Mouse (Mus musculus): ENCODE data around the gene Cdk9. TPM values are rescaled to one million over a fixed set of nuclear protein-coding genes. Genes with fewer than 3 reads are reported as not detected.

Gene Cdk9
- polyA plus RNA-seq, 1 experiment from 2014 or later, result 88.0 TPM

DNA sequence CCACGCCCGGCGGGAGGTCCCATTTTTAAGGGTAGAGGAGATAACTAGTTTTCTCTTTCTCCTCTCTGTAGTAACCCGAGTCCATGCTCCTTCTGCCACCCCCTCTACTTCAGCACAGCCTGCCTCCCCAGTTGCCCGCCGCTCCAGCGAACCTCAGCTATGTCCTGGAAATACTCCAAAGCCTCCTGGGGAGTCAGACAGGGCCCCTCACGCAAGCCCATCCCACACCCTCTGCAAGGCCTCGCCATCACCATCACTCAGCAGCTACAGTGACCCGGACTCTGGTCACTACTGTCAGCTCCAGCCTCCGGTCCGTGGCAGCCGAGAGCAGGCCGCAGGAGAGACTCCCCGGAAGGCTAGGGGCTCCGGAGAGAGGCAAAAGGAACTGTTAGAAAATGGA lies 36.2 kb upstream of the Cdk9 start:
- Histone ChIP-seq H3K36me3 (peaks cover 59% of the 10 kb centered on the region), H3K27me3 (no peaks in the 10 kb centered on the region), H3K4me1 (peaks cover 16% of the 10 kb centered on the region), H3K9ac (replicated peaks) (no peak overlapping the region), H3K4me3 (no peak overlapping the region), H3K9me3 (no peaks in the 10 kb centered on the region), H3K27ac (replicated peaks) (no peak overlapping the region), H3K4me2 (replicated peaks) (no peak overlapping the region)
- no peak for ATAC-seq (replicated peaks)
- WGBS, result 92% methylated on average over 16 of the region's 16 CpGs

DNA sequence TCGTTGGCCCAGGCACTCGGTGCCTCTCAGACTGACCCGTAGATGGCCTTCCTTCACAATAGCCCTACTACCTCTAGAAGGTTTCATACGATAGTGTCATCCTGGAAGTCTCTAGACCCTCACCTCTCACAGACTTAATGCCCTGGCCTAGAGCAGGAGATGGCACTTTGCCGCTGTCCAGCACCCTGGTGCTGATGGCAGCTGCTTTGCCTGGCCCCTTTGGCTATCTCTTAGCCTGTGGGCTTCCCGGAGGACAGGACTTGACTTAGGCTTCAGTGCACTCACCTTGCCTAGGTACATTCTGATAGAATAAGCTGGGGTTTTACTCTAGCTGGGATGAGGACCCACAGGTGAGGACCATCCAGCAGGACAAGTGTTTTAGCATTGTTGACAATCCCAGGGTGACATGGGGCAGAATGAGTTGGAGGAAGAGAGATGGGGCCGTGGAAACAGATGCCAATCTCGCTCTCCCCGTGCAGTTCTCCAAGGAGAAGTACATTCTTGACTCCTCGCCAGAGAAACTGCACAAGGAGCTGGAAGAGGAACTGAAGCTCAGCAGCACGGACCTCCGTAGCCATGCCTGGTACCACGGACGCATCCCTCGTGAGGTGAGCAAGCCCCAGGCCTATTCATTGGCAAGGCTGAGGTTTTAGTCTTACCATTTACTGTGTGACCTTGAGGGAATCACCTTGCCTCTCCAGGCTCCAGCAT lies 31.6 kb upstream of the Cdk9 start:
- H3K27ac ChIP-seq (replicated peaks), result no peak overlapping the region
- H3K9ac ChIP-seq (replicated peaks), result no peak overlapping the region
- no peak overlapping the region for H3K4me3 ChIP-seq
- no peak overlapping the region for H3K4me2 ChIP-seq (replicated peaks)
- WGBS, result 77% methylated on average over 15 of the region's 15 CpGs
- peaks cover 38% of the 10 kb centered on the region for H3K4me1 ChIP-seq
- H3K36me3 ChIP-seq, result peaks cover 39% of the 10 kb centered on the region
- no peaks in the 10 kb centered on the region for H3K9me3 ChIP-seq
- H3K27me3 ChIP-seq, result no peaks in the 10 kb centered on the region
- ATAC-seq (replicated peaks), result no peak

DNA sequence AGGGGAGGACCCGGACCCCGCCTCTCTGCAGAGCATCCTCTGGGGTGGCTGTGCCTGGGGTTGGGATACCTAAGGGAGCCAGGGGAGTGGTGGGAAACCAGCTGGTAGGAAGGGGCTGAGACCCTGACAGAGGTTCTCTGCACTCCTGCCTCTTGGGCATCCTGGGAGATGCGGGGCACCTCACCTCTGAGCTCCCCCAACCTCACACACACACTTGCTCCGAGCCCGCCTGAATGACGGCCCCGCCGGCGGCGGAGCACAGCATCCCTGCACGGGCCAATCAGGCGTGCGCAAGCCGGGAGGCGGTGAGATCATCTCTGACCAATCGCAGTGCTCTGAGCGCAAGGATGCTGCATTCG lies 29.3 kb upstream of the Cdk9 start:
- peak overlapping the region; percentile 89 for H3K27ac ChIP-seq (replicated peaks)
- under 1% methylated on average over 18 of the region's 18 CpGs for WGBS
- peaks cover 24% of the 10 kb centered on the region for H3K36me3 ChIP-seq
- H3K9ac ChIP-seq (replicated peaks), result peak overlapping the region; percentile 92
- peaks cover 38% of the 10 kb centered on the region for H3K4me1 ChIP-seq
- H3K9me3 ChIP-seq, result no peaks in the 10 kb centered on the region
- ATAC-seq (replicated peaks), result peak; percentile 93
- H3K4me2 ChIP-seq (replicated peaks), result peak overlapping the region; percentile 97
- no peaks in the 10 kb centered on the region for H3K27me3 ChIP-seq
- H3K4me3 ChIP-seq, result peak overlapping the region; percentile 93

DNA sequence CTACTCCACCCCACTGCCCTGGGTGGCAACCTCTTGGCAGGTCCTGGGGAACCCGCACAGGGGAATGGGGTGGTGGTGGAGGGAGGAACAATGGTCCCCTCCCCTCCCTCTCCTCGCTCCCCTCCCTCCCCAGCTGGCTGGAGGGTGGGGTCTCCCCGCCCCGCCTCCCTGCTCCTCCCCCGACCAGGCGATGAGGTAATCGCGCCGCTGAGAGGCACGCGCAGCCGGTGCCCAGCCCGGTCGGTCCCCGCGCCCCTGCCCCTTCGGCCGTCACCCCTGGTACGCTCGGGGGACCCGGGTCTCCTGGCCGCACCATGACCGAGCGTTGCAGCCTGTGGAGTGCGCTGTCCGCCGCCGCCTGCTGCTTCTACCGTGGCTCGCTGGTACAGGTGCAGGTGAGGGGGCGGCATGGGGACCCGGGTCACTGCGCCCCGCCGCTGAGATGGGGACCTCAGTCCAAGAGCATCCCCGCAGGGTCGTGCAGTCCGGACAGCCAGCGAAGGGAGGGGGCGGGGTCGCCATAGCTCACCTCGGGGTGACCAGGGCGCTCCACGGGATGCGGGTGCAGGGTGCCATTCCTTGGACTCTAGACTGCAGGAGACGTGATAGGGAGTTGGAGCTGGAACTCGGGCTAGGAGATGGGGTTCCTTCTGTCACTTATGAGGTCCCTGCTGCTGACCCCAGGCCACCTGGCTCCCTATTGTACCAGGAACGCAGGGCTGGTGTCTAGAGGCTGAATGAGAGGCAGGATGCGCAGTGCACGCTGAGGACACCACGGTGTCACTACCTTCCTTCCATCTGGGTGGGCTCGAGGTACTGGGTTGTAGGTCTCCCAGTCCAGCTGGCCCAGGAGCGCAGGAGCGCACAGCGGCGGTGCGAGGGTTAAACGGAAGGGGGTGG lies 28.6 kb upstream of the Cdk9 start:
- H3K9ac ChIP-seq (replicated peaks), result peak overlapping the region; percentile 92
- H3K4me3 ChIP-seq, result peak overlapping the region; percentile 93
- H3K27ac ChIP-seq (replicated peaks), result peak overlapping the region; percentile 89
- H3K36me3 ChIP-seq, result peaks cover 17% of the 10 kb centered on the region
- H3K9me3 ChIP-seq, result no peaks in the 10 kb centered on the region
- H3K4me1 ChIP-seq, result peaks cover 38% of the 10 kb centered on the region
- no peaks in the 10 kb centered on the region for H3K27me3 ChIP-seq
- H3K4me2 ChIP-seq (replicated peaks), result peak overlapping the region; percentile 97
- WGBS, result 3% methylated on average over 49 of the region's 58 CpGs
- ATAC-seq (replicated peaks), result peak; percentile 57

DNA sequence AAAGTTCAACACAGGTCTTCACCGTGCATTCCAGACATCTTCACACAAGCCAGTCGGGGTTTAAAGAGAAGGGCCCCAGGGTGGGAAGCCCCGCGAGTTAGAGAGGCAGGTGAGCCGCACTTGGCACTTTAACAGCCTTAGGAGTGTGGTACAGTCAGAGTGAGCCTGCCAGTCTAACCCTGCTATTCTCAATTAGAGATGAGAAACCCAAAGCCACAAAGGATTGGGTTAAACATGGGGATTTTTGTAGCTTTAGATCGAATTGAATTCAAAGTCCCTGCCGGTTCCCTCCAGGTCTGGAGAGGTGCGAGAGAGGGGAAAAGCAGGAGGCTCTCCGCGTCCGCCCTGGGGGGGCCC lies 28.0 kb upstream of the Cdk9 start, which contains the start of gene 6330409D20Rik:
Gene 6330409D20Rik (minus strand): TSS at position 101 of the 357 bp plus-strand sequence.
- Histone ChIP-seq H3K4me3 (peak within 1 kb of the TSS; percentile 93), H3K4me2 (replicated peaks) (peak within 1 kb of the TSS; percentile 97), H3K27me3 (no peaks in the 10 kb centered on the region), H3K27ac (replicated peaks) (peak within 1 kb of the TSS; percentile 89), H3K9me3 (no peaks in the 10 kb centered on the region), H3K36me3 (peaks cover 11% of the 10 kb centered on the region), H3K9ac (replicated peaks) (peak within 1 kb of the TSS; percentile 92), H3K4me1 (peaks cover 38% of the 10 kb centered on the region)
- 2% methylated on average over 11 of the region's 11 CpGs for WGBS
- peak; percentile 14; the same call in 1 of the 2 replicates for ATAC-seq (replicated peaks)

DNA sequence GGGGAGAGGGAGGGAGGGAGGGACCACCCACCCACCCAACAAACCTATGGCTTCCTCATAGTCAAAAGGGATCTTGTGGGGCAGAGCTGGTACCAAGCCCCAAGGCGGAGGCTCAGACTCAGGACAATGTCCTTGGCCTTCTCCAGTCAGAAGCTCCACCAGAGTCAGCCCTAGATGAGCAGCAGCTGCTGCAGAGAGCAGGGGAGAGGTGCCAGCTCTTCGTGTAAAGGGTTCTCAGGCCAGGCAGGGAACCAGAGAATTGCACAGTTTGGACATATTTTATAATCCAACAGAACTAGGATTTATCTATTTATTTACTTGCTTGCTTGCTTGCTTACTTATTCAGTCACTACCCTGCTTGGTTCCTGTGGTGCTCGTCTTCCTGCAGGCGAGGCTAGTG lies 26.4 kb upstream of the Cdk9 start:
- no peaks in the 10 kb centered on the region for H3K27me3 ChIP-seq
- H3K9me3 ChIP-seq, result no peaks in the 10 kb centered on the region
- no peak overlapping the region for H3K4me3 ChIP-seq
- no peak overlapping the region for H3K4me2 ChIP-seq (replicated peaks)
- no peaks in the 10 kb centered on the region for H3K36me3 ChIP-seq
- WGBS, result 73% methylated on average over 4 of the region's 4 CpGs
- H3K9ac ChIP-seq (replicated peaks), result no peak overlapping the region
- H3K27ac ChIP-seq (replicated peaks), result no peak overlapping the region
- ATAC-seq (replicated peaks), result no peak
- H3K4me1 ChIP-seq, result peaks cover 37% of the 10 kb centered on the region

DNA sequence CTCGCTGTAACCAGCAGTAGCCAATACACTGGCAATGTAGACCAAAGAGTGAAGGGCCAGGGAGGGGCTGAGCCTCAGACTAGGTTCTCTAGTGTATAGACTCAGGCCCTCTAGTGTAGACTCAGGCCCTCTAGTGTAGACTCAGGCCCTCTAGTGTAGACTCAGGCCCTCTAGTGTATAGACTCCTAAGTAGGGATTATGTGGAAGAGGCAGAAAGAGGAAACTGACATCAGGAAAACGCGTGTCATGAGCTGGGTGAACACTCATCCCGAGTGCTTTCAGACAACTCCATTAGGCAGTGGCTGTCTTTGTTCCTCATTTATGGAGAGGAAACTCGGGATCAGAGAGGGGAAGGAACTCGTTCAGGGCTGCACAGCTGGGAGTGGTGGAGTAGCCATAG lies 24.1 kb upstream of the Cdk9 start:
- Histone ChIP-seq H3K4me1 (peaks cover 16% of the 10 kb centered on the region), H3K4me3 (no peak overlapping the region), H3K4me2 (replicated peaks) (no peak overlapping the region), H3K27me3 (no peaks in the 10 kb centered on the region), H3K36me3 (no peaks in the 10 kb centered on the region), H3K9me3 (no peaks in the 10 kb centered on the region), H3K9ac (replicated peaks) (no peak overlapping the region), H3K27ac (replicated peaks) (no peak overlapping the region)
- no peak for ATAC-seq (replicated peaks)
- WGBS, result 49% methylated on average over 6 of the region's 6 CpGs

DNA sequence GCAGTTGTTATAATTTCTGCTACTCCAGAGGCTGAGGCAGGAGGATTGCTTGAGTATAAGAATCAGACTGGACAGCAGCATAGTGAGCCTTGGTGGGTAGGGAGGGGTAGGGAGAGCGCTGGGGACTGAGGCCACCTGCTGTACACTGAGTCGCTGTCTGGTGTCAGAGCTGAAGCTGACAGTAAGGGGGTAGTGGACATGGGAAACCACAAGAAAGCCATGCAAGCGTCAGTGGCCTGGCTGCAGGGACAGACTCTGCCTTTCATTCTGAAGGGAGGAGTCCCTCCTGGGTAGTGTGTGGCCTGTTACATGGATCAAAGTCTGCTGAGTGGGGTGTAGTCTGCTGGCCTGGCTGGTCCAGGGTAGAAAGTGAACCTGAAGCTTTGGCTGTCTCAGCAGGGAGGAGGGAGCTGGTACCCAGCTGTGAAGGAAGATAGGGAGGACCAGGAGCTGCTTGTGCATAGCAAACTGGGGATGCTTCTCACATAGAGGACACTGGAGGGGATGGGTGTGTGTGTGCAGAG lies 23.5 kb upstream of the Cdk9 start:
- Histone ChIP-seq H3K9me3 (no peaks in the 10 kb centered on the region), H3K4me3 (no peak overlapping the region), H3K4me2 (replicated peaks) (no peak overlapping the region), H3K27me3 (no peaks in the 10 kb centered on the region), H3K36me3 (no peaks in the 10 kb centered on the region), H3K4me1 (peaks cover 10% of the 10 kb centered on the region), H3K27ac (replicated peaks) (no peak overlapping the region), H3K9ac (replicated peaks) (no peak overlapping the region)
- ATAC-seq (replicated peaks), result no peak
- WGBS, result 37% methylated on average over 3 of the region's 3 CpGs

DNA sequence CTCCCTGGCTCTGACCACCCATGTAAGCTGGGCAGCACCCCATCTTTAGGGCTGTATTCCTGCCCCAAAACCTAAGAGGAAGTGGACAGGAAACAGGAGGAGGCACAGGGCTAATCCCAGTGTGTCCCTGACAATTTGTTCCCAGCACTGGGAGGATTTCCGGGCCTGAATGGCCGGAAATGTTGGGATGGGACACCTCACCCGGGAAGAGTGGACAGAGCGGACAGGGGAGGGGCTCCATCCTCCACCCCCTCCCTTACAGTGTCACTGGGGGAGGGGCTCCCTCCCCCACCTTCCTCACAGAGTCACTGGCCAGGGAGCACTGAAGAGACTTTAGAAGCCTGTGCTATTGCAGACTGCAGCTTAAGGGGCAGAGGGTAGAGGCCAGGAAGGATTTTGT lies 22.1 kb upstream of the Cdk9 start:
- H3K36me3 ChIP-seq, result no peaks in the 10 kb centered on the region
- no peaks in the 10 kb centered on the region; the same call in 1 of the 2 replicates for H3K4me1 ChIP-seq
- H3K9me3 ChIP-seq, result no peaks in the 10 kb centered on the region
- H3K4me2 ChIP-seq (replicated peaks), result no peak overlapping the region
- no peak overlapping the region for H3K27ac ChIP-seq (replicated peaks)
- no peak for ATAC-seq (replicated peaks)
- no peak overlapping the region for H3K9ac ChIP-seq (replicated peaks)
- H3K4me3 ChIP-seq, result no peak overlapping the region
- 48% methylated on average over 4 of the region's 4 CpGs for WGBS
- H3K27me3 ChIP-seq, result no peaks in the 10 kb centered on the region

DNA sequence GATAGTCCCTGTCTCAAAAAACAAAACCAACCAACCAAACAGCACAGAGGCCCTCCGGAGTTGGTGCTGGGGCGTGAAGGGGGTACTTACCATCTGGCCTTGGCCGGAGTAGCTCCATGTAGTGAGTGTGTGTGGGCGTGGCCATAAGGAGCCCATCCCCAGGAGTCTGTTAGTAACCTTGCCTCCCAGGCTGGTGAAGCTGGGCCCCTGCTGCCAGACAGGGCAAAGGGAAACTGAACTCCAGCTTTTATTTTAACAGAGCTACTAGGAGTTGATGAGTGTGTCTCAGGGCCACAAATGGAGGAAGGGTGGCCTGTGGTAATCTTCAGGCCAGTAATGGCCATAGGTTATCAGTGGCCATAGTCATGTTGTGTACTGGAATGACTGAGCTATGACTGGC lies 21.6 kb upstream of the Cdk9 start:
- 45% methylated on average over 4 of the region's 4 CpGs for WGBS
- no peak for ATAC-seq (replicated peaks)
- Histone ChIP-seq H3K9me3 (no peaks in the 10 kb centered on the region), H3K9ac (replicated peaks) (no peak overlapping the region), H3K36me3 (no peaks in the 10 kb centered on the region), H3K4me2 (replicated peaks) (no peak overlapping the region), H3K27me3 (no peaks in the 10 kb centered on the region), H3K4me1 (no peaks in the 10 kb centered on the region), H3K27ac (replicated peaks) (no peak overlapping the region), H3K4me3 (no peak overlapping the region)

DNA sequence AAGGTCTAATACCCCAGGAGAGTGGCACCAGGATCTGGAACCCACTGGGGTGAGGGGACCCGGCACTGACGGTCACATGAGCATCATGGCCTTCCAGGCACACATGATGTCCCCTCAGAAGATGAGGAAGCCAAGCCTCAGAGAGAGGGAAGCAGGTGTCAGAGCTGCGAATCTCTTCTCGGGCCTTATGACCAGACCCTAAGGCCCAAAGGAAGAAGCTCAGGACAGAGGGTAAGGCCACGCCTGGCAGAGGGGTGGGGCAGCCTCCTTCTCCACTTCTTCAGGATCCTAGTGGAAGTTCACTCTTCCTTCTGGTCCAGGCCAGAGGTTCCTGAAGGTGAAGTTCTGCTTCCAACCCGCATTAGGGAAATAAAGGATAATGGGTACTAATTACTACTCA lies 19.8 kb upstream of the Cdk9 start:
- 68% methylated on average over 6 of the region's 6 CpGs for WGBS
- H3K36me3 ChIP-seq, result no peaks in the 10 kb centered on the region
- no peaks in the 10 kb centered on the region for H3K27me3 ChIP-seq
- no peak overlapping the region for H3K27ac ChIP-seq (replicated peaks)
- H3K9me3 ChIP-seq, result no peaks in the 10 kb centered on the region
- no peak overlapping the region for H3K9ac ChIP-seq (replicated peaks)
- no peak for ATAC-seq (replicated peaks)
- H3K4me3 ChIP-seq, result no peak overlapping the region
- H3K4me2 ChIP-seq (replicated peaks), result no peak overlapping the region
- H3K4me1 ChIP-seq, result no peaks in the 10 kb centered on the region

DNA sequence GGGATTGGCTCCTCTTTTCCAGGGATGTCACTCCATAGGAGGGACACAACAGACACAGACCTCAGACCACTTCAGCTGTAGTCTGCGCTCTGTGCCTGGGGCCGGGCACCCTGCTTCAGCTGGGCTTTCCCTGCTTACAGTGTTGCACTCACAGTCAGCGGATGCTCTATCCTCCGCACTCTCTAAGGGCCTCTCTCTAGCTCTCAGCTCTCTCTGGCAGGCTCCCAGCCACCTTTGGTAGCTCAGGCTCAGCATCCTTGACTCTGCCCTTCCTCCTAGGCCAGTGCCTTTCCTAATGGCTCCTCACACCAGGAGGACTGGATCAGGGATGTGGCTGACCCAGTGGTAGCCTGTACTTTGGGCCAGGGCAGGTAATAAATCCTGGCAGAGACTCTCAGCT lies 19.0 kb upstream of the Cdk9 start:
- Histone ChIP-seq H3K4me3 (no peak overlapping the region), H3K27me3 (no peaks in the 10 kb centered on the region)
- no peak for ATAC-seq (replicated peaks)

More for the DNA sequence above, 19.0 kb upstream of the Cdk9 start:
- Histone ChIP-seq H3K27ac (replicated peaks) (no peak overlapping the region), H3K4me2 (replicated peaks) (no peak overlapping the region), H3K9me3 (no peaks in the 10 kb centered on the region), H3K36me3 (no peaks in the 10 kb centered on the region), H3K9ac (replicated peaks) (no peak overlapping the region), H3K4me1 (peaks cover 3% of the 10 kb centered on the region)
- 70% methylated on average over 4 of the region's 4 CpGs for WGBS

All from forebrain, embryonic 15.5 days (tissue).